Mouse (Mus musculus) naive thymus-derived CD4-positive, alpha-beta T cell, adult 5 months (primary cell): ENCODE measurements around the gene Zwilch. TPM values are rescaled to one million over a fixed set of nuclear protein-coding genes. Genes with fewer than 3 reads are reported as not detected.

Experiments used
- polyA plus RNA-seq: library from polyadenylated mRNA; unstranded; fragments of 100-300 nt; shearing (Covaris generic); gene quantifications from one replicate; pipeline ENCODE4 v1.2.1, GENCODE M21; 2017

Gene Zwilch
- polyA plus RNA-seq = 3.7 TPM

GRCm38 (mm10) chr9:64172816-64173665, at the start of gene Zwilch, which contains the start of gene Rpl4:
Zwilch (minus strand) TSS chr9:64173104.
Rpl4 (plus strand) TSS chr9:64173375.

GRCm38 (mm10) chr9:64178974-64179646, 6.2 kb upstream of the Zwilch start, which contains the start of gene Snapc5:
Snapc5 (plus strand) TSS chr9:64179274.

GRCm38 (mm10) chr9:64116876-64117275, 56.0 kb downstream of the Zwilch start, which contains the start of gene Lctl:
Lctl (plus strand) TSS chr9:64117147.

Other genes starting within 250 kb of the Zwilch start
- gene Smad6, start 151.0 kb downstream of the Zwilch start, polyA plus RNA-seq = not detected
- gene Lctl, start 56.0 kb downstream of the Zwilch start, polyA plus RNA-seq = not detected
- gene Rpl4, start 271 bp upstream of the Zwilch start, polyA plus RNA-seq = 2,194 TPM
- 40.1 TPM for gene Snapc5, start 6.2 kb upstream of the Zwilch start, polyA plus RNA-seq
- gene Uchl4, start 62.1 kb upstream of the Zwilch start, polyA plus RNA-seq = 7.8 TPM
- 75.9 TPM for gene Map2k1, start 80.5 kb upstream of the Zwilch start, polyA plus RNA-seq
- gene Tipin, start 108.5 kb upstream of the Zwilch start, polyA plus RNA-seq = 23.3 TPM
- gene Dis3l, start 168.2 kb upstream of the Zwilch start, polyA plus RNA-seq = 16.3 TPM
- 0.30 TPM for gene Megf11, start 212.5 kb upstream of the Zwilch start, polyA plus RNA-seq